24 mouse cellular contexts compared by ENCODE assay signal in the genomic region with DNA sequence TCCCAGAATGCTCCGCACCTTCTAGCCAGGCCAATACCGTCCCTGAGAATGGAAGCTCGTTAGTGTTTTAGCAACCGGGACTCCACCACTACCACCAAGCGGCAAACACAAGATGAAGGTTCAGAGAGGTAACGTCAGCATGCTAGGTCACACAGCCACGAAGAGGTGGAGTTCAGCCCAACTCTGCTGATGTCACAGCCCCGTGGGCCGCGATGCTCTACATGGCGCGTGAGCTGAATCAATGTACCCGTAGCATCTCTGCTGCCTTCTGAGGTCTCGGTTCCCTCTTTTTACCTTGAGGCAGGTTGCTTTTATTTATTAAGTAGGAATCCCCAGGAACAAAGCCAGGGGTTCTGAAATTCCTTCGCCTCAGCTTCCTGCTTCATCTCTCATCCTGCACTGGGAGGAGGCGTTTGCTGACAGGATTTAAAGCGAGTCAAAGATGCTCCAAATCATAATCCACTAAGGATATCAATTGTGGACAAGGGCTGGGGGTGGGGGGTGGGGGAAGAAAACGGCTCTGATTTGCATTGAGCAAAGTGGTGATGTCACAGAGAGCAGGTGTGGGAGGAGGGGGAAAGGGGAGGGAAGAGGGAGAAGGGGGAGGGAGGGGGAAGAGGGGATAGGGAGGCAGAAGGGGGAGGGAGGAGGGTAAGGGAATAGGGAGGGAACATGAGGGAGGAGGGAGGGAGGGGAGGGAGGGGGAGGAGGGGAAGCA. TPM values are rescaled to one million over a fixed set of nuclear protein-coding genes. Genes with fewer than 3 reads are reported as not detected.
DNase-seq lines count a peak whose midpoint lies in the region; ATAC-seq and TF ChIP-seq lines count a peak whose summit lies in the region.
"Had no signal": no experiment of that assay in that cellular context is flagged by ENCODE, and none has a peak within 500 bp of the region (broad histone marks: within the 10 kb centered on the region; RNA-seq: fewer than 3 reads in every experiment).

No protein-coding gene starts in this region.

- no peak overlapping the region for H3K27ac ChIP-seq in neural tube, embryonic 12.5 days
- no peak overlapping the region for H3K27ac ChIP-seq in forebrain, postnatal 0 days (ENCODE audit: low read depth, low read length)
- H3K27ac ChIP-seq in stomach, postnatal 0 days (replicated peaks), result no peak overlapping the region
- H3K27ac ChIP-seq: left cerebral cortex, adult 2 months; liver, embryonic 14.5 days; lung, embryonic 15.5 days had no signal

- peaks cover 34% of the 10 kb centered on the region; the same call in 1 of the 2 replicates for H3K4me1 ChIP-seq in neural tube, embryonic 12.5 days
- no peaks in the 10 kb centered on the region for H3K4me1 ChIP-seq in forebrain, postnatal 0 days (ENCODE audit: insufficient read depth)
- no peaks in the 10 kb centered on the region for H3K4me1 ChIP-seq in stomach, postnatal 0 days (replicated peaks; ENCODE audit: control insufficient read depth, insufficient read depth)

- no peaks in the 10 kb centered on the region for H3K36me3 ChIP-seq in neural tube, embryonic 12.5 days
- H3K36me3 ChIP-seq in forebrain, postnatal 0 days (ENCODE audit: insufficient read depth), result no peaks in the 10 kb centered on the region
- H3K36me3 ChIP-seq in stomach, postnatal 0 days (ENCODE audit: control insufficient read depth, insufficient read depth, low read length), result no peaks in the 10 kb centered on the region
- H3K36me3 ChIP-seq: heart, embryonic 12.5 days; lung, embryonic 15.5 days had no signal

- H3K4me2 ChIP-seq in neural tube, embryonic 12.5 days (replicated peaks), result 0 out of 2 replicates have a peak overlapping the region, but pooled peaks have one; percentile 19
- H3K4me2 ChIP-seq in forebrain, postnatal 0 days (ENCODE audit: low read depth), result no peak overlapping the region
- H3K4me2 ChIP-seq in stomach, postnatal 0 days (replicated peaks; ENCODE audit: low read depth), result no peak overlapping the region
- H3K4me2 ChIP-seq: heart, embryonic 12.5 days; lung, embryonic 15.5 days had no signal

- TF ChIP-seq EP300 in stomach, postnatal 0 days (optimal IDR thresholded peaks at IDR 0.05), result no peak

- H3K27me3 ChIP-seq in neural tube, embryonic 12.5 days (replicated peaks), result no peaks in the 10 kb centered on the region
- H3K27me3 ChIP-seq in forebrain, postnatal 0 days (ENCODE audit: insufficient read depth, low read length), result no peaks in the 10 kb centered on the region
- no peaks in the 10 kb centered on the region for H3K27me3 ChIP-seq in stomach, postnatal 0 days (ENCODE audit: control insufficient read depth, insufficient read depth, low read length)
- H3K27me3 ChIP-seq: CH12.LX; lung, embryonic 15.5 days had no signal

- no peak overlapping the region for H3K9ac ChIP-seq in neural tube, embryonic 12.5 days
- H3K9ac ChIP-seq in forebrain, postnatal 0 days, result no peak overlapping the region
- no peak overlapping the region for H3K9ac ChIP-seq in stomach, postnatal 0 days (ENCODE audit: low read length)
- H3K9ac ChIP-seq: heart, embryonic 12.5 days; liver, embryonic 14.5 days; lung, embryonic 15.5 days had no signal

- no peak for TF ChIP-seq CTCF in forebrain, postnatal 0 days (IDR thresholded peaks at IDR 0.05; ENCODE audit: low read depth)
- TF ChIP-seq CTCF in stomach, postnatal 0 days (IDR thresholded peaks at IDR 0.05; ENCODE audit: low read depth), result no peak

- DNase-seq in frontal cortex, postnatal 25 days (ENCODE audit: low spot score in 2 of 2), result no peak
- no peak for DNase-seq in neural tube, embryonic 10.5 days (ENCODE audit: extremely low spot score, low spot score)
- peak; percentile 47 for DNase-seq in forebrain, postnatal 0 days
- DNase-seq in stomach, postnatal 0 days (ENCODE audit: low spot score), result no peak
- no peak for DNase-seq in ovary, postnatal 10 days (ENCODE audit: low spot score)
- DNase-seq: adrenal gland, postnatal 25 days; cerebellum, adult 18-20 months; gastrocnemius, postnatal 10 days; heart, adult 11 months; heart, postnatal 14 days; kidney, adult 2 months; kidney, postnatal 36 days; lung, postnatal 4 days; right cerebral cortex, postnatal 14 days; spleen, adult 18-20 months had no signal

- H3K9me3 ChIP-seq in neural tube, embryonic 12.5 days, result no peaks in the 10 kb centered on the region
- no peaks in the 10 kb centered on the region for H3K9me3 ChIP-seq in forebrain, postnatal 0 days (ENCODE audit: low read length)
- no peaks in the 10 kb centered on the region for H3K9me3 ChIP-seq in stomach, postnatal 0 days (ENCODE audit: control insufficient read depth, low read length)
- H3K9me3 ChIP-seq: lung, embryonic 15.5 days had no signal

- H3K4me3 ChIP-seq in neural tube, embryonic 12.5 days, result no peak overlapping the region
- H3K4me3 ChIP-seq in forebrain, postnatal 0 days (ENCODE audit: low read depth, low read length), result no peak overlapping the region
- no peak overlapping the region for H3K4me3 ChIP-seq in stomach, postnatal 0 days (ENCODE audit: low read depth, low read length)
- H3K4me3 ChIP-seq: heart, embryonic 12.5 days; left cerebral cortex, adult 2 months; lung, embryonic 15.5 days had no signal

- 33% methylated on average over 18 of the region's 18 CpGs for WGBS in neural tube, embryonic 12.5 days
- 28% methylated on average over 18 of the region's 18 CpGs for WGBS in forebrain, postnatal 0 days
- WGBS in stomach, postnatal 0 days, result 31% methylated on average over 18 of the region's 18 CpGs

- ATAC-seq in frontal cortex, adult (ENCODE audit: low TSS enrichment), result peak; percentile 60; the same call in 1 of the 2 replicates
- ATAC-seq in neural tube, embryonic 12.5 days (ENCODE audit: low FRiP score, low read depth), result no peak
- peak; percentile 56; the same call in 1 of the 2 replicates for ATAC-seq in forebrain, postnatal 0 days
- 0 out of 2 replicates have a peak, but pooled peaks have one; percentile 40 for ATAC-seq in stomach, postnatal 0 days (ENCODE audit: low FRiP score, low TSS enrichment)
- ATAC-seq: inflammation-experienced regulatory T-cells, adult 6 months had no signal

RNA-seq across cellular contexts. Expression of a gene that starts 51.2 kb away (rescaled TPM):
- 12.0 and 13.0 TPM in 2 replicates for polyA plus RNA-seq in neural tube, embryonic 12.5 days (2016; fragmentation: Nextera tagmentation; extraction: Ambion mirVana)
- 46.3 and 73.8 TPM in 2 replicates for total RNA-seq in forebrain, postnatal 0 days (2014; rRNA removed)
- 28.3 and 48.4 TPM in 2 replicates for polyA plus RNA-seq in forebrain, postnatal 0 days (2015; fragmentation: Nextera tagmentation; extraction: Ambion mirVana)
- 0.42 and 0.47 TPM in 2 replicates for polyA plus RNA-seq in stomach, postnatal 0 days (2015; fragmentation: Nextera tagmentation; extraction: Ambion mirVana)
- total RNA-seq: CH12.LX, MEL had no signal
